1 mouse cellular context compared by ENCODE assay signal in genomic region chr19:53903507-53904321, GRCm38 (mm10).
TF ChIP-seq lines count a peak whose summit lies in the region.

No protein-coding gene starts in this region.

TF ChIP-seq in MEL, 35 proteins besides CTCF, POLR2A, EP300 and RAD21 (continued from another document):
- 0 out of 2 replicates have a peak, but pooled peaks have one; percentile 49 for TF ChIP-seq ZMIZ1 (IDR thresholded peaks at IDR 0.05; ENCODE audit: low read depth, low read length)
- TF ChIP-seq ELF1 (IDR thresholded peaks at IDR 0.05; ENCODE audit: low read depth, low read length), result 0 out of 2 replicates have a peak, but pooled peaks have one; percentile 14
- TF ChIP-seq MYB (IDR thresholded peaks at IDR 0.05; ENCODE audit: low read depth, low read length), result no peak
